Mouse (Mus musculus): Measurements from ENCODE around the gene Birc3. TPM values are rescaled to one million over a fixed set of nuclear protein-coding genes. Genes with fewer than 3 reads are reported as not detected.

Birc3 gene
- polyA plus RNA-seq, 1 experiment, result 2.0 TPM

- 70% methylated on average over 4 of the region's 4 CpGs for WGBS
- DNase-seq, result no peak
- no peaks in the 10 kb centered on the region for H3K27me3 ChIP-seq (ENCODE audit: control insufficient read depth, insufficient read depth, low read length)
- TF ChIP-seq POLR2A (IDR thresholded peaks at IDR 0.05; ENCODE audit: borderline replicate concordance, insufficient read depth, low read length) (no peak), CTCF (IDR thresholded peaks at IDR 0.05; ENCODE audit: borderline replicate concordance, insufficient read depth, low read depth, low read length) (no peak)
- H3K4me1 ChIP-seq (ENCODE audit: control insufficient read depth, insufficient read depth, low read length), result no peaks in the 10 kb centered on the region
- no peak overlapping the region for H3K4me3 ChIP-seq (replicated peaks; ENCODE audit: insufficient read depth, low read depth, low read length)
- no peak overlapping the region for H3K27ac ChIP-seq (ENCODE audit: insufficient read depth, low read length)
These were observed 27.6 kb downstream of the Birc3 start for GRCm38 (mm10) chr9:7845216-7845895.

GRCm38 (mm10) chr9:7841221-7841620, 31.8 kb downstream of the Birc3 start:
- WGBS, result 56% methylated on average over 6 of the region's 6 CpGs
- TF ChIP-seq POLR2A (IDR thresholded peaks at IDR 0.05; ENCODE audit: borderline replicate concordance, insufficient read depth, low read length), result no peak
- TF ChIP-seq CTCF (IDR thresholded peaks at IDR 0.05; ENCODE audit: borderline replicate concordance, insufficient read depth, low read depth, low read length), result no peak
- no peak for DNase-seq
- H3K4me3 ChIP-seq (replicated peaks; ENCODE audit: insufficient read depth, low read depth, low read length), result no peak overlapping the region
- no peaks in the 10 kb centered on the region for H3K27me3 ChIP-seq (ENCODE audit: control insufficient read depth, insufficient read depth, low read length)
- H3K4me1 ChIP-seq (ENCODE audit: control insufficient read depth, insufficient read depth, low read length), result no peaks in the 10 kb centered on the region
- no peak overlapping the region for H3K27ac ChIP-seq (ENCODE audit: insufficient read depth, low read length)

GRCm38 (mm10) chr9:7837806-7838440, 35.1 kb downstream of the Birc3 start:
- H3K27me3 ChIP-seq (ENCODE audit: control insufficient read depth, insufficient read depth, low read length), result no peaks in the 10 kb centered on the region
- peak in 1 of 2 experiments; percentile 24 for DNase-seq
- H3K27ac ChIP-seq (ENCODE audit: insufficient read depth, low read length), result peak overlapping the region; percentile 69; the same call in 1 of the 2 replicates
- WGBS, result 11% methylated on average over 14 of the region's 14 CpGs
- TF ChIP-seq POLR2A (IDR thresholded peaks at IDR 0.05; ENCODE audit: borderline replicate concordance, insufficient read depth, low read length) (no peak), CTCF (IDR thresholded peaks at IDR 0.05; ENCODE audit: borderline replicate concordance, insufficient read depth, low read depth, low read length) (no peak)
- peak overlapping the region; percentile 72 for H3K4me3 ChIP-seq (replicated peaks; ENCODE audit: insufficient read depth, low read depth, low read length)
- H3K4me1 ChIP-seq (ENCODE audit: control insufficient read depth, insufficient read depth, low read length), result no peaks in the 10 kb centered on the region

GRCm38 (mm10) chr9:7836905-7837805, 35.8 kb downstream of the Birc3 start, which contains the start of gene Birc2:
TSS of gene Birc2 (minus strand) at chr9:7837064.
- H3K27me3 ChIP-seq (ENCODE audit: control insufficient read depth, insufficient read depth, low read length), result no peaks in the 10 kb centered on the region
- peak within 1 kb of the TSS; percentile 84 for H3K27ac ChIP-seq (ENCODE audit: insufficient read depth, low read length)
- under 1% methylated on average over 68 of the region's 68 CpGs for WGBS
- peak within 1 kb of the TSS; percentile 80 for H3K4me3 ChIP-seq (replicated peaks; ENCODE audit: insufficient read depth, low read depth, low read length)
- peak; percentile 95 for TF ChIP-seq POLR2A (IDR thresholded peaks at IDR 0.05; ENCODE audit: borderline replicate concordance, insufficient read depth, low read length)
- TF ChIP-seq CTCF (IDR thresholded peaks at IDR 0.05; ENCODE audit: borderline replicate concordance, insufficient read depth, low read depth, low read length), result no peak
- H3K4me1 ChIP-seq (ENCODE audit: control insufficient read depth, insufficient read depth, low read length), result no peaks in the 10 kb centered on the region; the same call in 1 of the 2 replicates
- DNase-seq, result peak; percentile 96 to 97

DNA sequence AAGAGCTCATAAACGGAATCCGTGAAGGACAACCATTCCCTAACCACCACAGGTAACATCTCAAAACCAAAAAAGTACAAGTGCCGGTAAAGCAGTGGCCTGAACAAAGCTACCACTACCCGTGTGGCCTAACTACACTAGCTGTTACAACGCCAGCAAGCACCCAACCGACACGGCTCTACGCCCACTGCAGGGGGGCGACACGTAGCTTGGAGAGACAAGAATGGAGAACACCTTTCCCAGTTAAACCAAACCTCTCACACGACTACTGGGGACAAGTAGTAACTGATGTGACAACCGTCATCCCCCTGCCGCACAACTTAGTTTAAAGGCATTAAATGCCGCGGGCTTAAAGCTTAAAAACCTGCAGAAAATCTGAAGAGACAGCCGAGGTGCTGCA, 36.7 kb downstream of the Birc3 start:
- under 1% methylated on average over 16 of the region's 16 CpGs for WGBS
- no peaks in the 10 kb centered on the region for H3K27me3 ChIP-seq (ENCODE audit: control insufficient read depth, insufficient read depth, low read length)
- peak; percentile 64 to 67 for DNase-seq
- H3K4me3 ChIP-seq (replicated peaks; ENCODE audit: insufficient read depth, low read depth, low read length), result peak overlapping the region; percentile 80
- TF ChIP-seq POLR2A (IDR thresholded peaks at IDR 0.05; ENCODE audit: borderline replicate concordance, insufficient read depth, low read length), result no peak
- TF ChIP-seq CTCF (IDR thresholded peaks at IDR 0.05; ENCODE audit: borderline replicate concordance, insufficient read depth, low read depth, low read length), result no peak
- H3K27ac ChIP-seq (ENCODE audit: insufficient read depth, low read length), result peak overlapping the region; percentile 84
- H3K4me1 ChIP-seq (ENCODE audit: control insufficient read depth, insufficient read depth, low read length), result no peaks in the 10 kb centered on the region; the same call in 1 of the 2 replicates

GRCm38 (mm10) chr9:7835302-7835701, 37.7 kb downstream of the Birc3 start:
- Histone ChIP-seq H3K27me3 (ENCODE audit: control insufficient read depth, insufficient read depth, low read length) (no peaks in the 10 kb centered on the region), H3K4me3 (replicated peaks; ENCODE audit: insufficient read depth, low read depth, low read length) (no peak overlapping the region), H3K27ac (ENCODE audit: insufficient read depth, low read length) (no peak overlapping the region), H3K4me1 (ENCODE audit: control insufficient read depth, insufficient read depth, low read length) (no peaks in the 10 kb centered on the region; the same call in 1 of the 2 replicates)
- no peak for DNase-seq
- TF ChIP-seq POLR2A (IDR thresholded peaks at IDR 0.05; ENCODE audit: borderline replicate concordance, insufficient read depth, low read length) (no peak), CTCF (IDR thresholded peaks at IDR 0.05; ENCODE audit: borderline replicate concordance, insufficient read depth, low read depth, low read length) (no peak)
- 89% methylated on average over 1 of the region's 1 CpGs for WGBS

- no peak for TF ChIP-seq POLR2A (IDR thresholded peaks at IDR 0.05; ENCODE audit: borderline replicate concordance, insufficient read depth, low read length)
- TF ChIP-seq CTCF (IDR thresholded peaks at IDR 0.05; ENCODE audit: borderline replicate concordance, insufficient read depth, low read depth, low read length), result 0 out of 2 replicates have a peak, but pooled peaks have one; percentile 6
- WGBS, result 67% methylated on average over 6 of the region's 6 CpGs
- H3K27ac ChIP-seq (ENCODE audit: insufficient read depth, low read length), result no peak overlapping the region
- peaks cover 8% of the 10 kb centered on the region; the same call in 1 of the 2 replicates for H3K4me1 ChIP-seq (ENCODE audit: control insufficient read depth, insufficient read depth, low read length)
- DNase-seq, result no peak
- no peak overlapping the region for H3K4me3 ChIP-seq (replicated peaks; ENCODE audit: insufficient read depth, low read depth, low read length)
- no peaks in the 10 kb centered on the region for H3K27me3 ChIP-seq (ENCODE audit: control insufficient read depth, insufficient read depth, low read length)
These were observed 39.6 kb downstream of the Birc3 start for GRCm38 (mm10) chr9:7833421-7833820.
